Mouse (Mus musculus) neural tube, embryonic 12.5 days (tissue): ENCODE measurements around the gene Cysltr2. TPM values are rescaled to one million over a fixed set of nuclear protein-coding genes. Genes with fewer than 3 reads are reported as not detected.

ENCODE experiments used
- ATAC-seq: fragments of 200-750 bp; cut with Nextera tagmentation; 2 replicates; pipeline ENCODE4 v1.8.0; 2017; ENCODE audit warnings: low read depth, mild to moderate bottlenecking, moderate TSS enrichment, moderate library complexity; ENCODE audit not compliant: low FRiP score
- H3K27ac ChIP-seq: fragments of 300-500 bp; sonication (generic); 2 replicates; pipeline ENCODE4 v1.5.1; 2016
- H3K27me3 ChIP-seq: fragments of 300-500 bp; sonication (generic); replicated peaks from 2 replicates; pipeline ENCODE4 v1.6.1; 2016; ENCODE audit warnings: mild to moderate bottlenecking
- H3K36me3 ChIP-seq: fragments of 300-500 bp; sonication (generic); 2 replicates; pipeline ENCODE4 v1.6.1; 2016; ENCODE audit warnings: mild to moderate bottlenecking
- H3K4me1 ChIP-seq: fragments of 300-500 bp; sonication (generic); 2 replicates; pipeline ENCODE4 v1.6.1; 2016
- H3K4me2 ChIP-seq: fragments of 300-500 bp; sonication (generic); replicated peaks from 2 replicates; pipeline ENCODE4 v1.6.1; 2016; ENCODE audit warnings: mild to moderate bottlenecking
- H3K4me3 ChIP-seq: fragments of 300-500 bp; sonication (generic); 2 replicates; pipeline ENCODE4 v1.5.1; 2016
- H3K9ac ChIP-seq: fragments of 300-500 bp; sonication (generic); 2 replicates; pipeline ENCODE4 v1.6.1; 2016; ENCODE audit warnings: mild to moderate bottlenecking
- H3K9me3 ChIP-seq: fragments of 300-500 bp; sonication (generic); 2 replicates; pipeline ENCODE4 v1.6.1; 2016; ENCODE audit warnings: mild to moderate bottlenecking
- WGBS: fragments of 180-500 bp; shearing (Covaris S2); methylation state at CpG from one replicate; pipeline ENCODE4 v1.1.7; 2016; 5-methylcytosine and 5-hydroxymethylcytosine counted together
- polyA plus RNA-seq: library from polyadenylated mRNA; unstranded; fragments of >200 nt; fragmentation: Nextera tagmentation; extraction: Ambion mirVana; gene quantifications from 2 replicates; pipeline ENCODE4 v1.2.1, GENCODE M21; 2016

Cysltr2 gene
- not detected in 2 replicates for polyA plus RNA-seq

- H3K4me2 ChIP-seq = no peak within 1 kb of the TSS
- H3K4me3 ChIP-seq = no peak within 1 kb of the TSS
- H3K27me3 ChIP-seq = no peaks in the 10 kb centered on the region
- no peaks in the 10 kb centered on the region for H3K9me3 ChIP-seq
- ATAC-seq = no peak
- no peaks in the 10 kb centered on the region for H3K36me3 ChIP-seq
- no peak within 1 kb of the TSS for H3K9ac ChIP-seq
- no peak within 1 kb of the TSS for H3K27ac ChIP-seq
- WGBS = 47% methylated on average over 6 of the region's 6 CpGs
- H3K4me1 ChIP-seq = 0 out of 2 replicates have a peak, but pooled peaks cover 3% of the 10 kb centered on the region
Observed at GRCm38 (mm10) chr14:73048937-73049336, at the start of gene Cysltr2. Gene Cysltr2, minus strand, starts transcription at chr14:73049114.

GRCm38 (mm10) chr14:73094802-73095550, 46.1 kb upstream of the Cysltr2 start:
- no peaks in the 10 kb centered on the region for H3K4me1 ChIP-seq
- H3K9me3 ChIP-seq = no peaks in the 10 kb centered on the region
- WGBS = 79% methylated on average over 13 of the region's 13 CpGs
- H3K36me3 ChIP-seq = no peaks in the 10 kb centered on the region
- no peak overlapping the region for H3K9ac ChIP-seq
- H3K27me3 ChIP-seq = no peaks in the 10 kb centered on the region
- no peak overlapping the region for H3K4me3 ChIP-seq
- no peak overlapping the region for H3K27ac ChIP-seq
- no peak for ATAC-seq
- H3K4me2 ChIP-seq = no peak overlapping the region

GRCm38 (mm10) chr14:73092871-73093270, 44.0 kb upstream of the Cysltr2 start:
- ATAC-seq = no peak
- H3K36me3 ChIP-seq = no peaks in the 10 kb centered on the region
- no peaks in the 10 kb centered on the region for H3K4me1 ChIP-seq
- H3K4me2 ChIP-seq = no peak overlapping the region
- no peaks in the 10 kb centered on the region for H3K27me3 ChIP-seq
- H3K9ac ChIP-seq = no peak overlapping the region
- no peak overlapping the region for H3K27ac ChIP-seq
- no peak overlapping the region for H3K4me3 ChIP-seq
- WGBS = 91% methylated on average over 3 of the region's 3 CpGs
- no peaks in the 10 kb centered on the region for H3K9me3 ChIP-seq

- Histone ChIP-seq H3K4me2 (no peak overlapping the region), H3K27ac (no peak overlapping the region), H3K9me3 (no peaks in the 10 kb centered on the region), H3K4me1 (no peaks in the 10 kb centered on the region), H3K4me3 (no peak overlapping the region), H3K9ac (no peak overlapping the region), H3K27me3 (no peaks in the 10 kb centered on the region), H3K36me3 (no peaks in the 10 kb centered on the region)
- WGBS = 91% methylated on average over 1 of the region's 1 CpGs
- ATAC-seq = no peak
Observed at GRCm38 (mm10) chr14:73088224-73088623, 39.3 kb upstream of the Cysltr2 start.

GRCm38 (mm10) chr14:73087746-73088145, 38.8 kb upstream of the Cysltr2 start:
- no peaks in the 10 kb centered on the region for H3K4me1 ChIP-seq
- H3K27me3 ChIP-seq = no peaks in the 10 kb centered on the region
- no peak overlapping the region for H3K4me2 ChIP-seq
- no peak overlapping the region for H3K9ac ChIP-seq
- ATAC-seq = no peak
- no peak overlapping the region for H3K4me3 ChIP-seq
- WGBS = 87% methylated on average over 5 of the region's 5 CpGs
- no peaks in the 10 kb centered on the region for H3K36me3 ChIP-seq
- no peaks in the 10 kb centered on the region for H3K9me3 ChIP-seq
- H3K27ac ChIP-seq = no peak overlapping the region

GRCm38 (mm10) chr14:73087247-73087646, 38.3 kb upstream of the Cysltr2 start:
- Histone ChIP-seq H3K9ac (no peak overlapping the region), H3K4me2 (no peak overlapping the region), H3K27ac (no peak overlapping the region), H3K4me1 (no peaks in the 10 kb centered on the region), H3K4me3 (no peak overlapping the region), H3K9me3 (no peaks in the 10 kb centered on the region), H3K27me3 (no peaks in the 10 kb centered on the region), H3K36me3 (no peaks in the 10 kb centered on the region)
- WGBS = 81% methylated on average over 5 of the region's 5 CpGs
- no peak for ATAC-seq

GRCm38 (mm10) chr14:73086425-73086824, 37.5 kb upstream of the Cysltr2 start:
- WGBS = 63% methylated on average over 3 of the region's 3 CpGs
- Histone ChIP-seq H3K27ac (no peak overlapping the region), H3K9ac (no peak overlapping the region), H3K9me3 (no peaks in the 10 kb centered on the region), H3K4me1 (no peaks in the 10 kb centered on the region), H3K36me3 (no peaks in the 10 kb centered on the region), H3K4me2 (no peak overlapping the region), H3K4me3 (no peak overlapping the region), H3K27me3 (no peaks in the 10 kb centered on the region)
- no peak for ATAC-seq

- no peak overlapping the region for H3K4me3 ChIP-seq
- no peaks in the 10 kb centered on the region for H3K9me3 ChIP-seq
Observed at GRCm38 (mm10) chr14:73083563-73083962, 34.6 kb upstream of the Cysltr2 start.

GRCm38 (mm10) chr14:73064460-73064859, 15.5 kb upstream of the Cysltr2 start:
- no peak overlapping the region for H3K27ac ChIP-seq
- H3K4me2 ChIP-seq = no peak overlapping the region
- H3K4me3 ChIP-seq = no peak overlapping the region
- H3K36me3 ChIP-seq = no peaks in the 10 kb centered on the region
- WGBS = 72% methylated on average over 7 of the region's 7 CpGs
- no peaks in the 10 kb centered on the region for H3K4me1 ChIP-seq
- no peak overlapping the region for H3K9ac ChIP-seq
- ATAC-seq = no peak
- H3K27me3 ChIP-seq = no peaks in the 10 kb centered on the region
- no peaks in the 10 kb centered on the region for H3K9me3 ChIP-seq

More at GRCm38 (mm10) chr14:73083563-73083962, 34.6 kb upstream of the Cysltr2 start:
- WGBS = 91% methylated on average over 2 of the region's 2 CpGs
- Histone ChIP-seq H3K4me2 (no peak overlapping the region), H3K27me3 (no peaks in the 10 kb centered on the region), H3K27ac (no peak overlapping the region), H3K4me1 (no peaks in the 10 kb centered on the region), H3K9ac (no peak overlapping the region), H3K36me3 (no peaks in the 10 kb centered on the region)
- no peak for ATAC-seq

GRCm38 (mm10) chr14:73058755-73059154, 9.8 kb upstream of the Cysltr2 start:
- H3K27me3 ChIP-seq = no peaks in the 10 kb centered on the region
- no peak overlapping the region for H3K4me3 ChIP-seq
- no peak for ATAC-seq
- H3K27ac ChIP-seq = no peak overlapping the region
- no peaks in the 10 kb centered on the region for H3K4me1 ChIP-seq
- no peaks in the 10 kb centered on the region for H3K9me3 ChIP-seq
- no peak overlapping the region for H3K4me2 ChIP-seq
- no peaks in the 10 kb centered on the region for H3K36me3 ChIP-seq
- whole genome bisulfite sequencing = 86% methylated on average over 2 of the region's 2 CpGs
- H3K9ac ChIP-seq = no peak overlapping the region

GRCm38 (mm10) chr14:73057764-73058163, 8.8 kb upstream of the Cysltr2 start:
- H3K36me3 ChIP-seq = no peaks in the 10 kb centered on the region
- H3K4me3 ChIP-seq = no peak overlapping the region
- no peak overlapping the region for H3K4me2 ChIP-seq
- H3K27ac ChIP-seq = no peak overlapping the region
- no peak overlapping the region for H3K9ac ChIP-seq
- no peak for ATAC-seq
- H3K4me1 ChIP-seq = no peaks in the 10 kb centered on the region
- no peaks in the 10 kb centered on the region for H3K27me3 ChIP-seq
- no peaks in the 10 kb centered on the region for H3K9me3 ChIP-seq
- WGBS = 80% methylated on average over 10 of the region's 10 CpGs

GRCm38 (mm10) chr14:73056813-73057212, 7.9 kb upstream of the Cysltr2 start:
- Histone ChIP-seq H3K9ac (no peak overlapping the region), H3K4me3 (no peak overlapping the region), H3K4me2 (no peak overlapping the region), H3K4me1 (no peaks in the 10 kb centered on the region), H3K9me3 (no peaks in the 10 kb centered on the region), H3K27ac (no peak overlapping the region), H3K27me3 (no peaks in the 10 kb centered on the region), H3K36me3 (no peaks in the 10 kb centered on the region)
- no peak for ATAC-seq
- 95% methylated on average over 6 of the region's 6 CpGs for WGBS
